Mouse (Mus musculus) CD4-positive, CD25-positive, alpha-beta regulatory T cell, adult 9 weeks (primary cell): ENCODE measurements around the gene Pfdn6. TPM values are rescaled to one million over a fixed set of nuclear protein-coding genes. Genes with fewer than 3 reads are reported as not detected.

Experiments
- polyA plus RNA-seq: library from polyadenylated mRNA; unstranded; fragments of 100-300 nt; shearing (Covaris generic); gene quantifications from one replicate; pipeline ENCODE4 v1.2.1, GENCODE M21; 2017

Pfdn6 gene
- polyA plus RNA-seq: 152 TPM

DNA sequence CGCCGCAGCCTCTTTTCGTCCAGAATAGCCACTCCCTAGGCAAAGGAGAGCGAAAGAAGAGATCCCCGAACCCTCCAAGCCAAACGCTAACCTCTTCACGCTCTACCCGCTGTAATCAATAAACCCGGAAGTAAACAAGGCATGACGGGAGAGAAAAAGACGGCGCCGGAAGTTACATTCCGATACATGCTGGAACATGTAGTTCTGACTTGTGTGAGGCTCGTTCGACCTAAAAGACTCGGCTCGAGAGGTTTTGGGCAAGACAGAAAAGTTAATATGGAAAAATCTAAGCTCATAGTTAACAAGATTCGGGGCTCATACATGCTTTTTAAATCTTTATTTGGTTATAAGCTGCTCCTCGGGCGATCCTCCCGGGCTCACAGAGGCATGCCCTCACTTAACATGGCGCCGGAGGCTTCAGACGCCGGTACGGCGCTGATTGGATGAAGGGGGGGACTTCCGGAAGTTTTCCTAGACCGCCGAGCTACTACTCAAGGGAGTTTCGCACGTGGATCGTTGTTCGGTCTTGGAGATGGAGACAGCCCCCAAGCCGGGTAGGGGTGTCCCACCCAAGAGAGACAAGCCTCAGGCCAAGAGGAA lies at the start of gene Pfdn6, which contains the start of gene Wdr46:
Pfdn6 (minus strand) TSS at position 138 of the 600 bp plus-strand sequence.
Wdr46 (plus strand) TSS at position 455 of the 600 bp plus-strand sequence.

DNA sequence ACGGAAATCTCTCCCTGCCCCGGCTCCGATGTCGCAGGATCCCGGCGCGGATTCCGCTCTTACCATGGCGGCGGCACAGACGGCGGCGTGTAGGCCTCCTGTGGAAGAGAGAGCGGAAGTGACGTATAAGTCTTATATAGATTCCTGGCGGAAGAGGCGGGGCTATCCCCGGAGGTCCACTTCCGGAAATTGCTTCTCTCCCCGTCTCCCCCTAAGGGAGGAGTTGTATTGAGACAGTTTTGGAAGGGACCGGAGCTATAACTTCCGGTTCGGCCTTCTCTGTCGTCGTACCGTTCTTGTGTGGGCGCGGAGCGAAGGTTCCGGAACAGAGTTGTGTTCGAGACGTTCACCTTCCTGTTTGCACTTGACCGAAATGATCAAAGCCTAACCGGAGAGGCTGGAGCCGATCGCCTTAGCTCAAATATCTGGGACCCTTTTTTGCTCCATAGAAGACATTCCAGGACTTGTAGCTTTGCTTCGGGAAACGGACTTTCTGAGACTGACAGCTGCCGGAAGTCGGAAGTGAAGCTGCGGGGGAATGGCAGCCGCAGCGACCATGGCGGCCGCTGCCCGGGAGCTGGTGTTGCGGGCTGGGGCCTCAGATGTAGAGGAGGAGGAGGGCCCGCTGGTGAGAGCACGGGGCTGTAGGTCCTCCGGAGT lies 15.5 kb upstream of the Pfdn6 start, which contains the start of the genes Vps52 and Rps18:
Vps52 (plus strand) TSS at position 258 of the 660 bp plus-strand sequence.
Rps18 (minus strand) TSS at position 447 of the 660 bp plus-strand sequence.

DNA sequence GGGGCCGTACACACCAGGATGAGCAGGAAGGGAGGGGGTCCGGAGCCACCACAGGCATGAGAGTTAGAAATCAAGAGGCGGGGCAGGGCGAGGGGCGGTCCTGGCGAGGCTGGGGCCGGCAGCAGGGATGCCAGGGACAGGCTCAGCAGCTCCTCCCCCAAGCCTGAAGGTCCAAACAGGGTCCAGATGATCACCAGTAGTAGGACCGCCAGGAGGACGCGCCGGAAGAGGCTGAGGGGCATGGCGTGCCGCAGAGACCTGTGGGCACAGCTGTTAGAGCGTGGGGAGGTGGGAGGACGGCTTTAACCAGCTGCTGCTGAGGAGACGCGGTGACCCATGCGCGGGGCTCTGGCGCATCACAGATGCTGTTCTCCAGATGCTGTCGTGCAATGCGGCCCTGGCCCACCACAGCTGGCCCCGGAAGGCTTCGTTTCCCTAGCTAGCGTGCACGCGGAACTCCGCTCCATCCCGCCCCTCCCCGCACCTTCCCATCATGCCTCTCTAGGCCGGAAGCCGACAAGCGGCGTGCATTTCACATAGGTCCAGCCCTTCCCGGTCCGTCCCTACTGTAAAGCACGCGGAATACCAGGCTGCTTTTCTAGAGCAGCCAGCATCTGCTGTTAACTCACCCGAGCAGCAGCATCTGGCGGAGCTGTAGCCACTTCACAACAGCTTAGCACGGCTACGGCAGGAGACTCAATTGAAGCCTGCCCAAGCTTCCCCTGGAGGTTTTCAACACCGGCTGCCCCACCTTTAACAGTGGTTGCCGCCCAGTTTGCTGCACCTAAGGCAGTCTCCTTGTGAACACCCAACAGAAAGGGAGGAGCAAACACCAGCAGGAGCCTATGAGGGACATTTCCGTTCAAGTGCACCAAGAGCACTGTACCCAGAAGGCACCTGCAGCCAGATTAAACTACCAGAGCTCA lies 11.1 kb upstream of the Pfdn6 start, which contains the start of gene B3galt4:
B3galt4 (minus strand) TSS at position 468 of the 926 bp plus-strand sequence.

DNA sequence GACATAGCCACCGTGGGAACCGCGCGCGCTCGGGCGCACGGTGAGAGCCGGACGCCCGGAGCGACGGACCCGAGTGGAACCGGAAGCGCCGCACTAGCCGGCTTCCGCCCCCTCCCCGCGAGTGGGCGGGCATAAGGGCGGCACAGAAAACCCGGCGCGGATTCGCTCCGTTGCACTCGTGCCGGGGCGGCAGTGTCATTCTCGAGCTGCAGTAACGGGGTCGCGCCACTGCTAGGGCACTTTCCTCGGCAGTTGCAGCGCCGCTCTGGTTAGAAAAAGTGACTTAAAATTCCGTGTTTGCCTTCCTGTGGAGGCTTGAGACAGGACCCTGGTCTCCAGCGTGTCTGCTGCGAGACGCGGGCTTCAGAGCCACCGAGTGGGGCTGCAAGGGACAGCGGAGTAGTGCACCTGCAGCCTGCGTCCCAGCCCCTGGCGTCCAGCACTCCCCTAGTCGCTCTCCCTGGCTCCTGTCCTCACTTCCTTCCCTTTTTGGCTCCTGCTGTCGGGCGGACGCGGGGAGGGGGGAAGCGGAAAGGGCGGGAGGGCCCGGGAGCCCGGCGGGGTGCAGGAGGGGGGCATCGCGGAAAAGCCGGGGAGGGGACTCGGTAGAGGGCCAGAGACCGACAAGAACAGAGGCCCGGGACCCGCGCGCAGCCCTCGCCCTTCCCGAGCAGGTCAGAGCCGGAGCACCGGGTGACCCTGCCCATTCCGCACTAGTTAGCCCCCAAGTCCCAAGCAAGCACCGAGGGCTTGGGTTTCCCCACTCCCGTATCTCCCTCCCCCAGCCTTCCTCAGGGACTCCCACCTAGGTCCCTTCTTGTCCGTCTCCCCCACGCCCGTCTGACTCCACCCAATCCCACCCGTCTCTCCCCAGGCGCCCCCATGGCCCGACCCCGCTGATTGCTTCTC lies 10.5 kb downstream of the Pfdn6 start, which contains the start of gene Rgl2:
Rgl2 (plus strand) TSS at position 173 of the 909 bp plus-strand sequence.

DNA sequence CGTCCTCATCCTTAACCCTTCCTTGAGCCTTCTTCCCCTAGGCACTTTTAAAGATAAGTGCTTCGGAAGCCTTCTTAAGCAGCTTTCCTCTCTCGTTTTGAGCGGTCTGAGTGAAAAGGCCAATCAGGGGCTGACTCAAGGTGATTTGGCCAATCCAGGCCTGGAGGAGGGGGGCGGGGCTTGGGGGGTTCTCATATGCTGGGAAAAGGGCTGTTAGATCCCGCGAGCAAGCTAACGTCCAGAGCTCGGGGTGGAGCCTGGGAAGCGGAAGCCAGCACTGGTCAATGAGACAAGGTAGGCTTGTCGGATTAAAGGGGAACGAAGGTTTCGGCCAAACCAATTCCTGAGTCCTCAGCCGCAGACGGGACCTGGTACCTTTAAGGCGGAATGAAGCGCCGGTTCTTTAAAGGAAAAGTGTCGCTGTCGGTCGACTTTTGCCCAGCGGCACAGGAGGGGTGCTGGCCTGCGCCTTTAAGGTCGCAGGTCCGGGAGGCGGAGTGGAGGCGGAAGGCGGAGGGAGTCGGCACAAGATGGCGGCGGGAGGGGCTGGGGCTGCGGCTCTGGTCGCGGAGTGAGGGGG lies 24.4 kb downstream of the Pfdn6 start, which contains the start of the genes Tapbp and Zbtb22:
Tapbp (plus strand) TSS at position 229 of the 580 bp plus-strand sequence.
Zbtb22 (plus strand) TSS at position 234 of the 580 bp plus-strand sequence.

DNA sequence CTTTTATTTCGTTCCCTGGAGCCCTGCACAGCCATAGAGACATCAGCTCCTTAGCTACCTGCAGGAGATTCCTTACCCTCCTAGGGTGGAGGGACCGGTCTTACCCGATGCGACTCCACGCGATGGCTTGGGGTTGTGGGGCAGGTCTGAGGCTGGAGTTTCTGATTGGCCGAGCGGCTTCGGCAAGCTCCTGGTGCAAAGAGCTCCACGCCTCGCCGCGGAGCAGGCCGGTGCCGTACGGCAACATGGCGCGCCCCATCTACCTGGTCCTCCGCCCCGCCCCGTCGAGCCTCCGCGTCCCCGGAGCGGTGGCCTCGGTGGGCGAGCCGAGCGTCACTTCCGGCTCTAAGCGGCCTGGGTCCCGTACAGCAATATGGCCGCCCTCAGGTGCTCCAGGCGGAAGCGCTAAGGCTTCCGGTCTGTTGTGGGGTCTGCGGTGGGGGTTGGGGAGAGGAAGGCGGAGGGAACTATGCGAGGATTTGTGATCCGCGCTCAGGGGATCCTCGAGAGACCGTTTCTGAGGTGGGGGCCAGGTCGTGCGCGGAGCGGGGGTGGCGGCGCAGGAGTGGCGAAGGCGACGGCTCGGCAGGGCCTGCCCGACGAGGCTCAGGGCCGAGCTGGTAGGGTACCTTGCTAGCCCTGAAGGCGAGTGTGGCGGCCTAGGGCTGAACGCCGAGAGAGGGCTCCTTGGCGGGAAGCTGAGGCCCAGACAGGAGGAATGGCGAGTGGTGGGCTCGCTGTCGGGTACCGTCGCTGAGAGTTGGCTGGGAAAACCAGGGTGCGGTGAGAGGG lies 30.9 kb downstream of the Pfdn6 start, which contains the start of gene Daxx:
Daxx (plus strand) TSS at position 338 of the 792 bp plus-strand sequence.

DNA sequence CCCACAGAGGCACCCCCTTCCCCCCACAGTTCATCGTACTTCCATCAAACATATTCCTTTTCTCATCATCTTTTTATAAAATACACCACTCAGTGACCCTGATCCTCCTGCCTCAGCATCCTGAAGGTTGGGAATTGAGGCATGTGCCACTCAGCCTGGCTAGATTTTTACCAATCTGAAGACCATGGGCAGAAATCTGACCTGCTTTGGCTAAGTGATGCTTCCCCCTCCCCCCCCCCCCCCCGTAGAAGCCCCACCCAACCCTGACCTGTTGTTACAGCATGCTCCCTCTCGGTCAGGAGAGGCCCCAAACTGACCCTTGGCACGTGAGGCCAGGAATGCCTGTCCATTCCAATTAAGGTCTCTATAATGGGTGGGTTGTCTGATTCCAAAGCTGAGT lies 35.3 kb downstream of the Pfdn6 start, which contains the start of gene Platr17:
Platr17 (plus strand) TSS at position 301 of the 400 bp plus-strand sequence.

DNA sequence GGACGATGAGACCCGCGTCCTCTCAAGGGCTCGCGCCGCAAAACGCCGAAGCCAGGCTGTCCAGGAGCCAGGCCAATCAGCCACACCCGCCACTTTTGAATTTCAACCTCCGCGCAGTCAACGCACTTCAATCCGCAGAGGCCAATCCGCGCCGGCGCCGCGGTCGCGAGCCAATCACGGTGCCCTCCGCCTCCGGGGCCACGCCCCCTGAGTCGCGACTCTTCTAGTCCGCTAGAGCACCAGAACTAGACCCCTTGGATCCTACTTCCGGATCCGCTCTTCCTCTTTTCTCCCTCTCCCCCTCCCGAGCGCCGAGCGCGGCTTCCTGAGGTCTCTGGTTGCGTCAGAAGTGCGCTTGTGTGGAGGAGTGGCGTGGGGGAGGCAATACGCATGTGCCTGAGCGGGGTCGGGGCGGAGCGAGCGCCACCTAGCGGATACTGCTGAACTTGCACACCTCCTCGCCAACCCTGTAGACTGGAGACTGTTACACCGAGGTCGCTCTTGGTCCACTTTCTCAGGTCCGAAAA lies 49.5 kb downstream of the Pfdn6 start, which contains the start of gene Kifc1:
Kifc1 (minus strand) TSS at position 129 of the 527 bp plus-strand sequence.

Other genes with a start within 250 kb of the Pfdn6 start
- 33.3 TPM for gene March2, start 221.7 kb downstream of the Pfdn6 start, polyA plus RNA-seq
- 331 TPM for gene Rab11b, start 179.8 kb downstream of the Pfdn6 start, polyA plus RNA-seq
- 3.4 TPM for gene Angptl4, start 158.5 kb downstream of the Pfdn6 start, polyA plus RNA-seq
- 3.2 TPM for gene Kank3, start 129.8 kb downstream of the Pfdn6 start, polyA plus RNA-seq
- 1,412 TPM for gene Rps28, start 115.8 kb downstream of the Pfdn6 start, polyA plus RNA-seq
- 422 TPM for gene Ndufa7, start 115.8 kb downstream of the Pfdn6 start, polyA plus RNA-seq
- 26.2 TPM for gene Cd320, start 97.3 kb downstream of the Pfdn6 start, polyA plus RNA-seq
- not detected for gene Gm7029, start 66.5 kb downstream of the Pfdn6 start, polyA plus RNA-seq
- gene Kifc1, start 49.7 kb downstream of the Pfdn6 start, polyA plus RNA-seq: 5.5 TPM
- 4.0 TPM for gene Platr17, start 35.2 kb downstream of the Pfdn6 start, polyA plus RNA-seq
- gene Daxx, start 30.9 kb downstream of the Pfdn6 start, polyA plus RNA-seq: 143 TPM
- 701 TPM for gene Tapbp, start 24.4 kb downstream of the Pfdn6 start, polyA plus RNA-seq
- 23.0 TPM for gene Zbtb22, start 24.4 kb downstream of the Pfdn6 start, polyA plus RNA-seq
- 107 TPM for gene Rgl2, start 10.8 kb downstream of the Pfdn6 start, polyA plus RNA-seq
- 76.0 TPM for gene Wdr46, start 317 bp upstream of the Pfdn6 start, polyA plus RNA-seq
- gene B3galt4, start 11.1 kb upstream of the Pfdn6 start, polyA plus RNA-seq: 46.4 TPM
- 90.1 TPM for gene Vps52, start 15.5 kb upstream of the Pfdn6 start, polyA plus RNA-seq
- gene Rps18, start 15.7 kb upstream of the Pfdn6 start, polyA plus RNA-seq: 3,509 TPM
- gene H2-K1, start 60.0 kb upstream of the Pfdn6 start, polyA plus RNA-seq: 12,738 TPM
- gene Ring1, start 84.3 kb upstream of the Pfdn6 start, polyA plus RNA-seq: 15.2 TPM
- gene H2-Ke6, start 87.7 kb upstream of the Pfdn6 start, polyA plus RNA-seq: 37.9 TPM
- 157 TPM for gene Slc39a7, start 91.3 kb upstream of the Pfdn6 start, polyA plus RNA-seq
- gene Rxrb, start 91.5 kb upstream of the Pfdn6 start, polyA plus RNA-seq: 23.4 TPM
- gene Col11a2, start 99.1 kb upstream of the Pfdn6 start, polyA plus RNA-seq: 2.1 TPM
- 37.0 TPM for gene H2-Oa, start 152.0 kb upstream of the Pfdn6 start, polyA plus RNA-seq
- gene H2-DMa, start 179.2 kb upstream of the Pfdn6 start, polyA plus RNA-seq: 119 TPM
- gene Brd2, start 182.3 kb upstream of the Pfdn6 start, polyA plus RNA-seq: 109 TPM
- gene H2-DMb2, start 203.0 kb upstream of the Pfdn6 start, polyA plus RNA-seq: 5.8 TPM
- gene H2-DMb1, start 212.7 kb upstream of the Pfdn6 start, polyA plus RNA-seq: 1.5 TPM
- gene Tap1, start 247.2 kb upstream of the Pfdn6 start, polyA plus RNA-seq: 423 TPM
- 573 TPM for gene Psmb9, start 247.4 kb upstream of the Pfdn6 start, polyA plus RNA-seq